26 mouse cellular contexts compared by ENCODE assay signal in genomic region chr3:121213501-121213900, GRCm38 (mm10).
"Had no signal": no experiment of that assay in that cellular context is flagged by ENCODE, and none has a peak within 500 bp of the region (broad histone marks: within the 10 kb centered on the region; RNA-seq: fewer than 3 reads in every experiment).

No protein-coding gene starts in this region.

- H3K4me1 ChIP-seq: heart, embryonic 10.5 days; heart, embryonic 12.5 days; intestine, embryonic 15.5 days; limb, embryonic 13.5 days had no signal

- DNase-seq: gastrocnemius, adult 2 months; gastrocnemius, postnatal 10 days; gastrocnemius, postnatal 25 days; heart, adult 18-20 months; heart, postnatal 10 days; heart, postnatal 4 days; kidney, adult 18-20 months; kidney, adult 8-10 months; kidney, postnatal 10 days; kidney, postnatal 25 days; kidney, postnatal 4 days; layer of hippocampus, adult 9-11 months; layer of hippocampus, postnatal 36 days; left cerebral cortex, postnatal 4 days had no signal

- H3K36me3 ChIP-seq: heart, embryonic 10.5 days; heart, embryonic 12.5 days; hindbrain, embryonic 10.5 days; hindbrain, embryonic 12.5 days; intestine, embryonic 15.5 days; limb, embryonic 13.5 days had no signal

- H3K4me3 ChIP-seq: gastrocnemius, adult 2 months; heart, embryonic 10.5 days; heart, embryonic 12.5 days; hindbrain, embryonic 10.5 days; hindbrain, embryonic 12.5 days; intestine, embryonic 15.5 days; layer of hippocampus, adult 2 months; limb, embryonic 13.5 days had no signal

- H3K9ac ChIP-seq: heart, embryonic 12.5 days; hindbrain, embryonic 12.5 days; hindbrain, embryonic 14.5 days; intestine, embryonic 15.5 days; limb, embryonic 13.5 days had no signal

- H3K27me3 ChIP-seq: heart, embryonic 12.5 days; hindbrain, embryonic 12.5 days; intestine, embryonic 15.5 days; limb, embryonic 13.5 days had no signal

- ATAC-seq: forebrain, embryonic 16.5 days; hindbrain, embryonic 16.5 days; inflammation-experienced regulatory T-cells, adult 6 months; intestine, embryonic 15.5 days; intestine, postnatal 0 days had no signal

- H3K27ac ChIP-seq: heart, embryonic 10.5 days; hindbrain, embryonic 10.5 days; hindbrain, embryonic 12.5 days; hindbrain, embryonic 14.5 days; intestine, embryonic 15.5 days; layer of hippocampus, adult 2 months; limb, embryonic 13.5 days had no signal

- H3K4me2 ChIP-seq: heart, embryonic 12.5 days; hindbrain, embryonic 12.5 days; hindbrain, embryonic 14.5 days; intestine, embryonic 15.5 days; limb, embryonic 13.5 days had no signal

- H3K9me3 ChIP-seq: heart, embryonic 10.5 days; heart, embryonic 12.5 days; hindbrain, embryonic 10.5 days; hindbrain, embryonic 12.5 days; intestine, embryonic 15.5 days; limb, embryonic 13.5 days had no signal
